Mouse (Mus musculus): Measurements from ENCODE around the gene Stab2. TPM values are rescaled to one million over a fixed set of nuclear protein-coding genes. Genes with fewer than 3 reads are reported as not detected.

Gene Stab2
- total RNA-seq, 2 experiments from 2014 or later, result 0.20 to 0.87 TPM

GRCm38 (mm10) chr10:86791507-86792184, 216.2 kb downstream of the Stab2 start:
- no peak for DNase-seq (ENCODE audit: extremely low spot score in 1 of 2, low spot score in 1 of 2)

Other genes with a start within 250 kb of the Stab2 start
- gene Gm49358, start 244.1 kb downstream of the Stab2 start, total RNA-seq (2021), result 10 to 100 TPM; 33.8 to 43.0 TPM
- gene Nt5dc3, start 229.0 kb downstream of the Stab2 start, total RNA-seq (2021), result 100 to 1,000 TPM; 128 to 130 TPM
- not detected for gene 1700113H08Rik, start 50.0 kb upstream of the Stab2 start, total RNA-seq (2021)